Mouse (Mus musculus) CH12.LX (cell line): ENCODE results near the gene Phc2.

Experiments used
- CHD1 ChIP-seq: IDR thresholded peaks from 2 replicates; pipeline ENCODE4 v1.6.1; 2012; ENCODE audit warnings: low read depth, low read length, improper control_type of control experiment, inconsistent platforms
- CHD2 ChIP-seq: IDR thresholded peaks from 2 replicates; pipeline ENCODE4 v1.6.1; 2011; ENCODE audit warnings: low read length, improper control_type of control experiment
- CTCF ChIP-seq, 2 experiments: IDR thresholded peaks in 1 of 2; conservative IDR thresholded peaks in 1 of 2; 2 replicates each; pipeline ENCODE4 v1.5.1; 2011 to 2012; ENCODE audit warnings: low read depth in 2 of 2, low read length in 2 of 2, improper control_type of control experiment in 1 of 2, inconsistent platforms in 1 of 2, mild to moderate bottlenecking in 1 of 2, moderate library complexity in 1 of 2
- ELF1 ChIP-seq: IDR thresholded peaks from 2 replicates; pipeline ENCODE4 v1.6.1; 2014; ENCODE audit warnings: low read depth, mild to moderate bottlenecking, inconsistent platforms, low read length, improper control_type of control experiment
- EP300 ChIP-seq: IDR thresholded peaks from 2 replicates; pipeline ENCODE4 v1.6.1; 2011; ENCODE audit warnings: low read length, improper control_type of control experiment
- GABPA ChIP-seq: IDR thresholded peaks from 2 replicates; pipeline ENCODE4 v1.6.1; 2012; ENCODE audit warnings: low read depth, low read length, improper control_type of control experiment, inconsistent platforms; ENCODE audit not compliant: insufficient replicate concordance
- HCFC1 ChIP-seq: IDR thresholded peaks from 2 replicates; pipeline ENCODE4 v1.6.1; 2012; ENCODE audit warnings: low read depth, mild to moderate bottlenecking, inconsistent platforms, low read length, improper control_type of control experiment
- MAX ChIP-seq: IDR thresholded peaks from 2 replicates; pipeline ENCODE4 v1.6.1; 2011; ENCODE audit warnings: low read length, improper control_type of control experiment
- NELFE ChIP-seq: IDR thresholded peaks from 2 replicates; pipeline ENCODE4 v1.6.1; 2011; ENCODE audit warnings: low read depth, low read length, improper control_type of control experiment
- PAX5 ChIP-seq: IDR thresholded peaks from 2 replicates; pipeline ENCODE4 v1.6.1; 2012; ENCODE audit warnings: low read length, inconsistent platforms, mixed read lengths
- POLR2A ChIP-seq: IDR thresholded peaks from 2 replicates; pipeline ENCODE4 v1.6.1; 2011; ENCODE audit warnings: low read depth, mild to moderate bottlenecking, improper control_type of control experiment, low read length
- RAD21 ChIP-seq: IDR thresholded peaks from 2 replicates; pipeline ENCODE4 v1.6.1; 2011; ENCODE audit warnings: low read depth, mild to moderate bottlenecking, low read length, improper control_type of control experiment, moderate library complexity
- TBP ChIP-seq: conservative IDR thresholded peaks from 2 replicates; pipeline ENCODE4 v1.6.1; 2011; ENCODE audit warnings: low read depth, low read length, improper control_type of control experiment
- USF1 ChIP-seq: IDR thresholded peaks from 2 replicates; pipeline ENCODE4 v1.6.1; 2014; ENCODE audit warnings: low read depth, mild to moderate bottlenecking, inconsistent platforms, low read length, improper control_type of control experiment

DNA sequence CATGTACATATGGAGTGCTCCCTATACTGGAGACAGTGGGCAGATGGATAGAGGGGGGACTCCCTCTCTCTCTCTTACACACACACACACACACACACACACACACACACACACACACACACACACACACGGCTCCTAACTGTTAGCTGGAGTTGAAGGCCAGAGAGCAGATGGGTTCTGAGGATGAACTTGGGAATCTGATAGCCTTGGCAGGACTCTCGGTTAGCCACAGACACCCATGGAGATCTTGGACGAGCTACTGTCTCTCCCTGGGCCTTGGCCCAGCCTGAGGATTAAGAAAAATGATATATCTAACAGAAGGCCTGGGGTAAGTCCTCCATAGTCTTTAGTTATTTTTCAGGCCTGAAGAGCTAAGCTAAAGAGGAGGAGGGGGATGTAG, 3.0 kb upstream of the Phc2 start:
- TF ChIP-seq ELF1 (no peak), TBP (no peak), CTCF (conservative IDR thresholded peaks at IDR 0.05 in 1 of 2, IDR thresholded peaks at IDR 0.05 in 1 of 2; ENCODE audit: low read depth in 2 of 2, low read length in 2 of 2) (no peak), POLR2A (no peak), USF1 (no peak), RAD21 (no peak), CHD1 (no peak), GABPA (no peak), NELFE (no peak), EP300 (no peak), CHD2 (no peak), MAX (no peak), PAX5 (no peak), HCFC1 (no peak)
